Mouse (Mus musculus): ENCODE measurements at regions not wholly inside any gene's neighbourhood (a gene's known extent, or its start where the extent isn't known, plus 50 kb on each side); places are given as distances from the start of the nearest gene placed in this dataset.

GRCm38 (mm10) chr8:128241200-128241599 is 117.2 kb upstream of the Nrp1 start:
- Histone ChIP-seq H3K4me3 (no peak overlapping the region), H3K27ac (no peak overlapping the region)

GRCm38 (mm10) chr8:128242465-128243251 is 115.7 kb upstream of the Nrp1 start:
- no peak overlapping the region for H3K4me3 ChIP-seq
- no peak for ATAC-seq
- H3K36me3 ChIP-seq = no peaks in the 10 kb centered on the region
- H3K4me1 ChIP-seq = no peaks in the 10 kb centered on the region; the same call in 1 of the 2 replicates
- H3K27me3 ChIP-seq (replicated peaks) = no peaks in the 10 kb centered on the region
- H3K9ac ChIP-seq = no peak overlapping the region
- 51% methylated on average over 3 of the region's 3 CpGs for WGBS (ENCODE audit: insufficient replicate concordance)
- H3K27ac ChIP-seq = no peak overlapping the region
- H3K9me3 ChIP-seq (replicated peaks) = no peaks in the 10 kb centered on the region
- H3K4me2 ChIP-seq = no peak overlapping the region

More at GRCm38 (mm10) chr8:128241200-128241599, 117.2 kb upstream of the Nrp1 start:
- Histone ChIP-seq H3K4me2 (no peak overlapping the region), H3K4me1 (no peaks in the 10 kb centered on the region; the same call in 1 of the 2 replicates), H3K9ac (no peak overlapping the region), H3K27me3 (replicated peaks) (no peaks in the 10 kb centered on the region), H3K9me3 (replicated peaks) (no peaks in the 10 kb centered on the region), H3K36me3 (no peaks in the 10 kb centered on the region)
- 69% methylated on average over 1 of the region's 1 CpGs for WGBS (ENCODE audit: insufficient replicate concordance)
- ATAC-seq = no peak

DNA sequence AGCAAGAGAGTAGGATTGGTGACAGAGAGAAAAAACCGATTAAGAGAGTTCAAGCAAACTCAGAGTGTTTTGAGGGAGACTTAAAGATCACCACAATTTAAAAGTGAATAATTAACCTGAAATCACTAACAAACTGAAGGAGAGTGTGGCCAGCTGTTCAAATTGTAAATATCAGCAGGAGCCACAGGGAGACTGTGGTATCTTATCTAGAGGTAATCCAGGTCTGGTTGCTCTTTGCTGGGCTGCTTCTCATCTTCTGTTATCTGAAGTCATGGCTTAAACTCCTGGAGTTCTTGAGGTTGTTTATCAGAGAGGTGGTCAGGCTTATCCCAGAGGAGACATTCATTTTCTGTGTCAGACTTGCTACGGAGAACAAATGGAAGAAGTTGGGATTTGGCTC is 106.7 kb upstream of the Nrp1 start:
- Histone ChIP-seq H3K27me3 (replicated peaks) (no peaks in the 10 kb centered on the region), H3K4me1 (peaks cover 7% of the 10 kb centered on the region; the same call in 1 of the 2 replicates), H3K4me2 (no peak overlapping the region), H3K9me3 (replicated peaks) (no peaks in the 10 kb centered on the region), H3K9ac (no peak overlapping the region), H3K36me3 (no peaks in the 10 kb centered on the region), H3K4me3 (no peak overlapping the region), H3K27ac (no peak overlapping the region)
- no peak for ATAC-seq
- 19% methylated on average over 2 of the region's 2 CpGs for WGBS (ENCODE audit: insufficient replicate concordance)

- no peak for ATAC-seq
- H3K4me1 ChIP-seq = no peaks in the 10 kb centered on the region
- H3K36me3 ChIP-seq = no peaks in the 10 kb centered on the region
- WGBS (ENCODE audit: insufficient replicate concordance) = 77% methylated on average over 3 of the region's 3 CpGs
- no peaks in the 10 kb centered on the region for H3K27me3 ChIP-seq (replicated peaks)
- no peaks in the 10 kb centered on the region for H3K9me3 ChIP-seq (replicated peaks)
- no peak overlapping the region for H3K9ac ChIP-seq
- H3K4me2 ChIP-seq = no peak overlapping the region
- H3K4me3 ChIP-seq = no peak overlapping the region
- no peak overlapping the region for H3K27ac ChIP-seq
Observed at GRCm38 (mm10) chr8:128260836-128261235, 97.6 kb upstream of the Nrp1 start.

DNA sequence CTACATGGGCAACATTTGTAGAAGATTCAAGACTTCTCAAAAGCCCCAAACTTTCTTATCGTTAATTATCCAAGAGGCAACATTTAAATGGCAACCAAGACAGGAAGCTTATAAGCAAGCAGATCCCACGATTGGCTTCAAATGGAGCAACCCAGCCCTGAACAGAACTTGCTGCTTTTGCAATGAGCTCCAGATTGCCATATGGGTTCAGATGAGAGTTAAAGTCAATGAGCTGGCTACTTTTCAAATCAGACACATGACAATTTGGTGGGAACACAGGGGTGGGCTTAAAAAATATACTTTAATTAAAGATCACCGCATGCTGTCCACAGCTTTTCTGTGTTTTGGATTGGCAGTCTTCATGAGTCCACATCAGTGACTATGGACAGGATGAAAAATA is 97.0 kb upstream of the Nrp1 start:
- H3K27ac ChIP-seq = no peak overlapping the region
- ATAC-seq = no peak
- no peak overlapping the region for H3K9ac ChIP-seq
- H3K27me3 ChIP-seq (replicated peaks) = no peaks in the 10 kb centered on the region
- H3K4me3 ChIP-seq = no peak overlapping the region
- no peak overlapping the region for H3K4me2 ChIP-seq
- H3K36me3 ChIP-seq = no peaks in the 10 kb centered on the region
- H3K4me1 ChIP-seq = no peaks in the 10 kb centered on the region
- WGBS (ENCODE audit: insufficient replicate concordance) = 68% methylated on average over 3 of the region's 3 CpGs
- H3K9me3 ChIP-seq (replicated peaks) = no peaks in the 10 kb centered on the region

DNA sequence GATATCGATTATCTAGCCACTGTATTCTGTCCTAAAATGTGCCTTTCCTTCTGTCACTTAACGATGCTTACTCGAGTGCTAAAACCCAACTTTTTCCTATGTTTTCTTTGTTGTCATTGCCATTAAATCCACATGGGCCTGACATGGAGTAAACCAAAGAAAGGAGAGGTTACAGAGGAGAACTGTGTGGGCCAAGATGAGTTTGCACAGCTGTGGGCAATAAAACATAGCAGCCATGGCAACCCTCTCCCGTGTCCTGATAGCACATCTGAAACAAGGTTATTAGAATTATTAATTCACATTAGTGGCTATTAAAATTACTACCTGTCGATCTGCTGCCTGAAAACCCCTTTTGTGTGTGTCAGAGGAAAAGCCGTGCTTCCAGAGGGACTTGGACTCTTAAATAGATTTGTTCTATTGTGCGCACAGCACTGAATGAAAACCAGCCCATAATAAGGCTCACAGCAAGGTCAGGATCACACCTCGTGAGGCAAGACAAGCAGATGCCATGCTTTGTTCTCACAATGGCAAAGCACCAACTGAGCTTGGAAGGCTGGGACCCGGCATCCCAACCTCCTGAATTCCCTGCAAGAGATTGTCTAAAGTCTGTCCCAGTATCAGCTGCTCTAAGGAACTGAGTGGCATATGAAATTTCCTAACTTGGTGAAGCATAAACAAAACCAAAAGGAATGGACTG is 95.0 kb upstream of the Nrp1 start:
- no peak for ATAC-seq
- H3K27ac ChIP-seq = no peak overlapping the region
- H3K9me3 ChIP-seq (replicated peaks) = no peaks in the 10 kb centered on the region

GRCm38 (mm10) chr8:128267261-128267660 is 91.1 kb upstream of the Nrp1 start:
- Histone ChIP-seq H3K27ac (no peak overlapping the region), H3K4me2 (no peak overlapping the region), H3K27me3 (replicated peaks) (no peaks in the 10 kb centered on the region), H3K9ac (no peak overlapping the region), H3K4me3 (no peak overlapping the region), H3K4me1 (no peaks in the 10 kb centered on the region), H3K36me3 (no peaks in the 10 kb centered on the region), H3K9me3 (replicated peaks) (no peaks in the 10 kb centered on the region)
- no peak for ATAC-seq
- WGBS (ENCODE audit: insufficient replicate concordance) = 34% methylated on average over 4 of the region's 4 CpGs

More for the DNA sequence above, 95.0 kb upstream of the Nrp1 start:
- Histone ChIP-seq H3K4me1 (no peaks in the 10 kb centered on the region), H3K4me2 (no peak overlapping the region), H3K27me3 (replicated peaks) (no peaks in the 10 kb centered on the region), H3K9ac (no peak overlapping the region), H3K4me3 (no peak overlapping the region), H3K36me3 (no peaks in the 10 kb centered on the region)
- 67% methylated on average over 9 of the region's 9 CpGs for WGBS (ENCODE audit: insufficient replicate concordance)

- no peak overlapping the region for H3K4me3 ChIP-seq
- no peak for ATAC-seq
Observed at GRCm38 (mm10) chr8:128268010-128268409, 90.4 kb upstream of the Nrp1 start.

DNA sequence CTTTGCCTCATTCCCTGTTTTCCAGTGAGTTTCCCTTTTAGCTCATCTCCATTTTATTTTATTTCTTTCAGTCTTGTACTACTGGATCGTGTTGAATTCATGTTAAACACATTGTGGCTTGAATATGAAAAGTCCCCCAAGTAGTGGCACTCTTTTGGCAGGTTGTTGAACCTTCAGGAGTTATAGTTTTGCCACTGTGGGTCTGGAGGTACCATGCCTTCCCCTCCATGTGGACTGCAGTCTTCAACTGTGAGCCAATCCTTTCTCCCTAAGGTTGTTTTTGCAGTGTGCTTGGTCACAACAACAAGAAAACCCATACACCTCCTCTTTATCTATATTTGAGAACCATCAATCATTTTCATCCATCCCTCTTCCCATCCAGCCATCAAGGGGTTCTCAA is 88.9 kb upstream of the Nrp1 start:
- Histone ChIP-seq H3K9ac (no peak overlapping the region), H3K36me3 (no peaks in the 10 kb centered on the region)

More at GRCm38 (mm10) chr8:128268010-128268409, 90.4 kb upstream of the Nrp1 start:
- Histone ChIP-seq H3K9me3 (replicated peaks) (no peaks in the 10 kb centered on the region), H3K36me3 (no peaks in the 10 kb centered on the region), H3K27me3 (replicated peaks) (no peaks in the 10 kb centered on the region), H3K9ac (no peak overlapping the region), H3K27ac (no peak overlapping the region), H3K4me2 (no peak overlapping the region), H3K4me1 (0 out of 2 replicates have a peak, but pooled peaks cover under 1% of the 10 kb centered on the region)
- WGBS (ENCODE audit: insufficient replicate concordance) = 43% methylated on average over 3 of the region's 3 CpGs

DNA sequence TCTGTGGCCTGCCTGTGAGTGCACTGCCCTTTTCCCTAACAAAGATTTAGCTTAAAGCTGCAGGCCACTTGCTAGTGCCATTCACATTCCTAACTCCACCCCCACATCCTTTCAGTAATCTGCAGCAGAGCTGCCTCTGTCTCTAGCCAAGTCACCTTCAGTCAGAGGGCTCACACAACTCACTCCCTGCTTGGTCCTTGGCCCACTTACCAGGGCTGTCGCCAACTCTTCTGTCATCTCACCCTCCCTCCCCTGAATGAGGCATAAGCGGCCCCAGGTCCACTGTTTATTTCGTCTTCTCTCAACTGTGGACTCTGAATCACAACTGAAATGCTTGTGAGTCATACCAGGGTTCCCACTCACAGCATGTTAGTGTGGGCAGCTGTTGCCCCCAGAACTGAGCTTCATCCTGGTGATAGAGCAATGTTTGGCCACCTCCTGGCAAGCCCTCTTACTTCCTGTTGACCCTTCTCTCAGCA is 85.5 kb upstream of the Nrp1 start:
- Histone ChIP-seq H3K27ac (no peak overlapping the region), H3K4me2 (no peak overlapping the region)

More for the DNA sequence above, 88.9 kb upstream of the Nrp1 start:
- Histone ChIP-seq H3K27ac (no peak overlapping the region), H3K27me3 (replicated peaks) (no peaks in the 10 kb centered on the region), H3K4me2 (no peak overlapping the region), H3K4me3 (no peak overlapping the region), H3K9me3 (replicated peaks) (no peaks in the 10 kb centered on the region), H3K4me1 (0 out of 2 replicates have a peak, but pooled peaks cover 3% of the 10 kb centered on the region)
- WGBS (ENCODE audit: insufficient replicate concordance) = 62% methylated on average over 1 of the region's 1 CpGs
- ATAC-seq = no peak

DNA sequence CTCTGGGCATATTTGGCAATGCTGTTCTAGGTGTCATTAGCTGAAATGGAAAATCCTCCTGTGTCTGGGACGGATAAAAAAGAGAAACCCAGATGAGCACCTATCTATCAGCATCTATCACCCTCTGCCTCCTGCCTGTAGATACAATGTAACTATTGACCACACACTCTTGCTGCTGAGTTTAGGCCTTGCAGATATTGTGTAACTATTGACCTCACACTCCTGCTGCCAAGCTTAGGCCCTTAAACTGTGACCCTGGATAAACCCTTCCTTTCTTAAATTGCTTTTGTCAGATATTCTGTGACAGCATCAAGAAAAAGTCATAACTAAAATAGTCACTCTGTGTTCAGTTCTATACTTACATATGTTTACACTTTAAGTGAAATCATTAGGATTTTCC is 81.9 kb upstream of the Nrp1 start:
- Histone ChIP-seq H3K36me3 (no peaks in the 10 kb centered on the region), H3K27me3 (replicated peaks) (no peaks in the 10 kb centered on the region), H3K4me1 (0 out of 2 replicates have a peak, but pooled peaks cover 3% of the 10 kb centered on the region), H3K4me2 (no peak overlapping the region), H3K9me3 (replicated peaks) (no peaks in the 10 kb centered on the region), H3K9ac (no peak overlapping the region), H3K27ac (no peak overlapping the region), H3K4me3 (no peak overlapping the region)
- no peak for ATAC-seq
- 55% methylated on average over 1 of the region's 1 CpGs for WGBS (ENCODE audit: insufficient replicate concordance)

More for the DNA sequence above, 85.5 kb upstream of the Nrp1 start:
- Histone ChIP-seq H3K9me3 (replicated peaks) (no peaks in the 10 kb centered on the region), H3K9ac (no peak overlapping the region), H3K36me3 (no peaks in the 10 kb centered on the region), H3K4me3 (no peak overlapping the region), H3K27me3 (replicated peaks) (no peaks in the 10 kb centered on the region), H3K4me1 (0 out of 2 replicates have a peak, but pooled peaks cover 3% of the 10 kb centered on the region)
- 42% methylated on average over 3 of the region's 3 CpGs for WGBS (ENCODE audit: insufficient replicate concordance)
- no peak for ATAC-seq

DNA sequence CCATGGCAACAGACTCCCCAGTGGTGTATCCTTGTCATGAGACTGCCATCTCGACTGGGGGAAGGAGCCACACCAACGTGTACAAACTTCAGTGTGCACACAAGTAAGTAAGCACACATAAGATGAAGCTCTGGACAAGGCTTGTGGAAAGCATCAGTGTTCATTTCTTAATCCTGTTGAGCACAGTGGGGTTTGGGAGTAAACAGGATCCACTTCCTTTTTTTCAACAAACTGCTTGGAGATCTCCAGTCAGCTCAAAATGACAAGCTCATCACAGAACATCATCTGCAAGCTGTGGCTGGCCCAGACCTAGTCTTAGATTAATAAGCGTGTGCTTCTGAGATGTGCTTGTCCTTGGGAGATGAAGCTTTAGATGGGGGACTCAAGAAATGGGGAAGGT is 75.6 kb upstream of the Nrp1 start:
- no peak overlapping the region for H3K9ac ChIP-seq
- 51% methylated on average over 3 of the region's 3 CpGs for WGBS (ENCODE audit: insufficient replicate concordance)
- no peaks in the 10 kb centered on the region for H3K36me3 ChIP-seq
- no peak overlapping the region for H3K4me2 ChIP-seq
- no peaks in the 10 kb centered on the region for H3K9me3 ChIP-seq (replicated peaks)
- H3K27me3 ChIP-seq (replicated peaks) = no peaks in the 10 kb centered on the region
- H3K4me3 ChIP-seq = no peak overlapping the region
- H3K4me1 ChIP-seq = no peaks in the 10 kb centered on the region
- no peak for ATAC-seq
- H3K27ac ChIP-seq = no peak overlapping the region
